Mouse (Mus musculus) B cell, adult 2 months (primary cell): ENCODE results near the gene Kalrn.

Experiments used
- DNase-seq, 2 experiments: peaks; one replicate each; pipeline ENCODE4 v3.0.0; 2022

Kalrn gene

GRCm38 (mm10) chr16:34252670-34253069 is 320.7 kb downstream of the Kalrn start:
- DNase-seq: no peak

- peak in 1 of 2 experiments; percentile 2 for DNase-seq
Measured at GRCm38 (mm10) chr16:34248256-34248655, 325.1 kb downstream of the Kalrn start.

- DNase-seq: no peak
Measured at GRCm38 (mm10) chr16:34241936-34242729, 331.2 kb downstream of the Kalrn start.

- DNase-seq: no peak
Measured at GRCm38 (mm10) chr16:34239618-34240017, 333.7 kb downstream of the Kalrn start.

- no peak for DNase-seq
Measured at GRCm38 (mm10) chr16:34236898-34237611, 336.3 kb downstream of the Kalrn start.

GRCm38 (mm10) chr16:34235086-34235485 is 338.2 kb downstream of the Kalrn start:
- DNase-seq: no peak

- DNase-seq: no peak
Measured at GRCm38 (mm10) chr16:34231952-34232351, 341.4 kb downstream of the Kalrn start.

- no peak for DNase-seq
Measured at GRCm38 (mm10) chr16:34231146-34231545, 342.2 kb downstream of the Kalrn start.

- DNase-seq: no peak
Measured at GRCm38 (mm10) chr16:34229350-34229749, 344.0 kb downstream of the Kalrn start.

GRCm38 (mm10) chr16:34228661-34229060 is 344.7 kb downstream of the Kalrn start:
- DNase-seq: no peak

- no peak for DNase-seq
Measured at GRCm38 (mm10) chr16:34212160-34212559, 361.2 kb downstream of the Kalrn start.

GRCm38 (mm10) chr16:34211243-34211642 is 362.1 kb downstream of the Kalrn start:
- DNase-seq: no peak

- DNase-seq: no peak
Measured at GRCm38 (mm10) chr16:34208748-34209147, 364.6 kb downstream of the Kalrn start.

- DNase-seq: no peak
Measured at GRCm38 (mm10) chr16:34207972-34208371, 365.4 kb downstream of the Kalrn start.

GRCm38 (mm10) chr16:34204527-34205139 is 368.7 kb downstream of the Kalrn start:
- no peak for DNase-seq

- DNase-seq: no peak
Measured at GRCm38 (mm10) chr16:34199543-34199942, 373.8 kb downstream of the Kalrn start.

GRCm38 (mm10) chr16:34192959-34193842 is 380.1 kb downstream of the Kalrn start:
- DNase-seq: peak; percentile 25 to 30

GRCm38 (mm10) chr16:34184721-34185120 is 388.6 kb downstream of the Kalrn start:
- DNase-seq: no peak

GRCm38 (mm10) chr16:34183186-34183585 is 390.1 kb downstream of the Kalrn start:
- DNase-seq: no peak

- no peak for DNase-seq
Measured at GRCm38 (mm10) chr16:34175625-34176024, 397.7 kb downstream of the Kalrn start.

- no peak for DNase-seq
Measured at GRCm38 (mm10) chr16:34172572-34173181, 400.7 kb downstream of the Kalrn start.

- DNase-seq: no peak
Measured at GRCm38 (mm10) chr16:34167042-34167441, 406.3 kb downstream of the Kalrn start.
